Mouse (Mus musculus) heart, postnatal 0 days (tissue): ENCODE data around the gene Tub.

Experiments used
- CTCF ChIP-seq: IDR thresholded peaks from 2 replicates; pipeline ENCODE4 v1.5.1; 2016; ENCODE audit warnings: antibody characterized with exemption, control low read depth, low read depth
- EP300 ChIP-seq: IDR thresholded peaks from 2 replicates; pipeline ENCODE4 v1.6.1; 2016; ENCODE audit warnings: antibody characterized with exemption, low read depth

DNA sequence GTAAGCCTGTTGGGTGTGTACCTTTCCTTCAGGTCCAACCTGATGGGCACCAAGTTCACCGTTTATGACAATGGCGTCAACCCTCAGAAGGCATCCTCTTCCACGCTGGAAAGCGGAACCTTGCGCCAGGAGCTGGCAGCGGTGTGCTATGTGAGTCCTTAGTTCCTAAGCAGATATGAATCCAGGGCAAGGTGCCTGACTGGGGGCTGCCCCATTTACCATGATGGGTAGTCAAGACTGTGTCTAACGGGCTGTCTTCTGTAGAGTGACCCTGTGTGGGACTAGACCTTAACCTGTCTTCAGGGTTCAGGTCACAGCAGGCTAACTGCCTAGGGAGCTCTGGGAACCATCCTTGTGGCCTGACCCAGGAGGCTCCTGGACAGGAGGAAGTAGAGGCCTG, 77.6 kb downstream of the Tub start:
- no peak for TF ChIP-seq CTCF
- no peak for TF ChIP-seq EP300
